Mouse (Mus musculus) right cerebral cortex, postnatal 14 days (tissue): ENCODE data around the gene Ssbp4.

Experiments
- DNase-seq: peaks from one replicate; pipeline ENCODE4 v3.0.0; 2022

Gene Ssbp4

GRCm38 (mm10) chr8:70630532-70631381 lies 22.1 kb upstream of the Ssbp4 start:
- DNase-seq, result no peak

- peak; percentile 84 for DNase-seq
These were observed 21.2 kb upstream of the Ssbp4 start for GRCm38 (mm10) chr8:70629574-70630531.

- DNase-seq, result no peak
These were observed 20.4 kb upstream of the Ssbp4 start for GRCm38 (mm10) chr8:70628986-70629490.

GRCm38 (mm10) chr8:70627041-70627440 lies 18.4 kb upstream of the Ssbp4 start:
- DNase-seq, result no peak

- DNase-seq, result no peak
These were observed 16.4 kb upstream of the Ssbp4 start for GRCm38 (mm10) chr8:70625104-70625503.

- DNase-seq, result no peak
These were observed 13.5 kb upstream of the Ssbp4 start for GRCm38 (mm10) chr8:70622220-70622619.

- no peak for DNase-seq
These were observed 10.2 kb upstream of the Ssbp4 start for GRCm38 (mm10) chr8:70618888-70619334.

GRCm38 (mm10) chr8:70617985-70618384 lies 9.3 kb upstream of the Ssbp4 start:
- DNase-seq, result no peak

GRCm38 (mm10) chr8:70616645-70617044 lies 8.0 kb upstream of the Ssbp4 start:
- DNase-seq, result no peak

GRCm38 (mm10) chr8:70615894-70616293 lies 7.2 kb upstream of the Ssbp4 start, which contains the start of gene Lrrc25:
Gene Lrrc25 (plus strand): TSS chr8:70616155.
- no peak for DNase-seq

GRCm38 (mm10) chr8:70615281-70615680 lies 6.6 kb upstream of the Ssbp4 start:
- no peak for DNase-seq

- DNase-seq, result no peak
These were observed 5.8 kb upstream of the Ssbp4 start for GRCm38 (mm10) chr8:70614469-70614868.

GRCm38 (mm10) chr8:70613763-70614162 lies 5.1 kb upstream of the Ssbp4 start:
- no peak for DNase-seq

- DNase-seq, result peak; percentile 84
These were observed 3.2 kb upstream of the Ssbp4 start for GRCm38 (mm10) chr8:70611849-70612248.

- peak; percentile 81 for DNase-seq
These were observed 2.4 kb upstream of the Ssbp4 start for GRCm38 (mm10) chr8:70610796-70611771.

- DNase-seq, result peak; percentile 88
These were observed 1.4 kb upstream of the Ssbp4 start for GRCm38 (mm10) chr8:70609849-70610795.

- peak; percentile 84 for DNase-seq
These were observed 736 bp upstream of the Ssbp4 start for GRCm38 (mm10) chr8:70609368-70609848.

- DNase-seq, result peak; percentile 66
These were observed 549 bp downstream of the Ssbp4 start for GRCm38 (mm10) chr8:70607898-70608748.

GRCm38 (mm10) chr8:70607603-70607897 lies 1.1 kb downstream of the Ssbp4 start:
- no peak for DNase-seq
